Mouse (Mus musculus) E14TG2a.4 (cell line): ENCODE results near the gene Rfx8.

Experiments
- CTCF ChIP-seq: conservative IDR thresholded peaks from 2 replicates; pipeline ENCODE4 v1.5.1; 2014; ENCODE audit warnings: low read length
- NANOG ChIP-seq: IDR thresholded peaks from 2 replicates; pipeline ENCODE4 v1.6.1; 2014; ENCODE audit warnings: borderline replicate concordance, low read length, mixed read lengths
- POU5F1 ChIP-seq: IDR thresholded peaks from 2 replicates; pipeline ENCODE4 v1.6.1; 2014; ENCODE audit warnings: low read length, borderline replicate concordance

DNA sequence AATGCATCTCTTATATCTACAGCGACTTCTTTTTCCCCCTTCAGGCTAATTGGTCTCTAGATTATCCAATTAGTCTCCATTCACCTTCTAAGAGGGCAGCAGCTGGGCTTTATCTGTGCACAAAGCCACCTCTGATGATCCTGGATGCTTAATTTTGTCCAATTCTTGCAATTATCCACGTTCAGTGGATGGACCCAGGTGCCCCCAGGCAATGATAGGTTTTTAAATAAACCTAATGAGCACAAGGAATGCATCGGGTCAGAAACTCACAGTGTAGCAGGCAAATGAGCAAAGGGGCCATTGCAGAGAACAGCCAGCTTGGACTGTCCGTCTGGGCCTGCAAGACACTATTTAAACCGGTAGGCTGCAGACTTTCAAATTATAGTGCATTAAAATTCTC is 10.1 kb upstream of the Rfx8 start:
- no peak for TF ChIP-seq CTCF
- no peak for TF ChIP-seq POU5F1
- no peak for TF ChIP-seq NANOG
